Mouse (Mus musculus) stomach, embryonic 16.5 days (tissue): Measurements from ENCODE around the gene Lrrc71. TPM values are rescaled to one million over a fixed set of nuclear protein-coding genes. Genes with fewer than 3 reads are reported as not detected.

Source experiments
- ATAC-seq: fragments of 200-750 bp; cut with Nextera tagmentation; 2 replicates; pipeline ENCODE4 v1.8.0; 2017; ENCODE audit warnings: moderate number of reproducible peaks, moderate TSS enrichment; ENCODE audit not compliant: insufficient read depth, low FRiP score
- H3K27ac ChIP-seq: fragments of 300-500 bp; sonication (generic); 2 replicates; pipeline ENCODE4 v1.5.1; 2014; ENCODE audit warnings: low read length
- H3K27me3 ChIP-seq: fragments of 300-500 bp; sonication (generic); 2 replicates; pipeline ENCODE4 v1.6.1; 2014; ENCODE audit warnings: low read length, control low read depth, mixed read lengths; ENCODE audit not compliant: control insufficient read depth, insufficient read depth
- H3K36me3 ChIP-seq: fragments of 300-500 bp; sonication (generic); 2 replicates; pipeline ENCODE4 v1.6.1; 2014; ENCODE audit warnings: low read length; ENCODE audit not compliant: control insufficient read depth, insufficient read depth
- H3K4me1 ChIP-seq: fragments of 300-500 bp; sonication (generic); 2 replicates; pipeline ENCODE4 v1.6.1; 2014; ENCODE audit warnings: low read length, control low read depth, mixed read lengths; ENCODE audit not compliant: control insufficient read depth, insufficient read depth
- H3K4me2 ChIP-seq: fragments of 300-500 bp; sonication (generic); 2 replicates; pipeline ENCODE4 v1.6.1; 2014; ENCODE audit warnings: low read depth, low read length, mixed read lengths
- H3K4me3 ChIP-seq: fragments of 300-500 bp; sonication (generic); replicated peaks from 2 replicates; pipeline ENCODE4 v1.5.1; 2014; ENCODE audit warnings: mild to moderate bottlenecking, low read length
- H3K9ac ChIP-seq: fragments of 300-500 bp; sonication (generic); 2 replicates; pipeline ENCODE4 v1.6.1; 2014; ENCODE audit warnings: low read length
- H3K9me3 ChIP-seq: fragments of 300-500 bp; sonication (generic); replicated peaks from 2 replicates; pipeline ENCODE4 v1.6.1; 2016; ENCODE audit warnings: low read length, control low read depth; ENCODE audit not compliant: control insufficient read depth
- whole genome bisulfite sequencing: fragments of 180-500 bp; shearing (Covaris S2); extraction: QIAGEN DNeasy Blood & Tissue Kit; methylation state at CpG from one replicate; pipeline ENCODE4 v1.1.7; 2014; 5-methylcytosine and 5-hydroxymethylcytosine counted together
- polyA plus RNA-seq: library from polyadenylated mRNA; unstranded; fragments of >200 nt; fragmentation: Nextera tagmentation; extraction: Ambion mirVana; gene quantifications from 2 replicates; pipeline ENCODE4 v1.2.1, GENCODE M21; 2015

Gene Lrrc71
- polyA plus RNA-seq, 1 experiment from 2014 or later, result 0.63 TPM

- H3K27ac ChIP-seq, result no peak overlapping the region
- no peaks in the 10 kb centered on the region for H3K4me1 ChIP-seq
- no peaks in the 10 kb centered on the region for H3K9me3 ChIP-seq
- H3K36me3 ChIP-seq, result peaks cover 20% of the 10 kb centered on the region
- ATAC-seq, result no peak
- 62% methylated on average over 2 of the region's 2 CpGs for WGBS
- H3K4me2 ChIP-seq, result no peak overlapping the region
- no peak overlapping the region for H3K9ac ChIP-seq
- H3K27me3 ChIP-seq, result no peaks in the 10 kb centered on the region
- H3K4me3 ChIP-seq, result no peak overlapping the region
Observed at GRCm38 (mm10) chr3:87718525-87718924, 29.9 kb downstream of the Lrrc71 start.

Other genes starting within 250 kb of the Lrrc71 start
- 14.4 and 17.1 TPM in 2 replicates for gene Etv3, start 223.2 kb downstream of the Lrrc71 start, polyA plus RNA-seq
- 14.7 and 16.7 TPM in 2 replicates for gene Arhgef11, start 131.1 kb downstream of the Lrrc71 start, polyA plus RNA-seq
- 1.4 and 2.0 TPM in 2 replicates for gene Ntrk1, start 46.5 kb upstream of the Lrrc71 start, polyA plus RNA-seq
- 0.41 and 0.50 TPM in 2 replicates for gene Insrr, start 48.3 kb upstream of the Lrrc71 start, polyA plus RNA-seq
- 22.6 and 25.5 TPM in 2 replicates for gene Pear1, start 75.7 kb upstream of the Lrrc71 start, polyA plus RNA-seq
- gene Sh2d2a, start 98.1 kb upstream of the Lrrc71 start, polyA plus RNA-seq, result 0.16 and 0.26 TPM in 2 replicates
- gene Prcc, start 137.0 kb upstream of the Lrrc71 start, polyA plus RNA-seq, result 6.7 and 7.5 TPM in 2 replicates
- gene Hdgf, start 157.7 kb upstream of the Lrrc71 start, polyA plus RNA-seq, result 82.1 and 83.1 TPM in 2 replicates
- 66.2 and 77.2 TPM in 2 replicates for gene Mrpl24, start 170.9 kb upstream of the Lrrc71 start, polyA plus RNA-seq
- 40.8 and 41.5 TPM in 2 replicates for gene Isg20l2, start 181.7 kb upstream of the Lrrc71 start, polyA plus RNA-seq
- 19.8 and 20.3 TPM in 2 replicates for gene Rrnad1, start 182.1 kb upstream of the Lrrc71 start, polyA plus RNA-seq
- 29.4 and 43.3 TPM in 2 replicates for gene Crabp2, start 200.0 kb upstream of the Lrrc71 start, polyA plus RNA-seq
- 7.7 and 10.2 TPM in 2 replicates for gene Nes, start 222.5 kb upstream of the Lrrc71 start, polyA plus RNA-seq